Mouse (Mus musculus) myocyte (in vitro differentiated cells): Measurements from ENCODE around the gene Rbm15b. TPM values are rescaled to one million over a fixed set of nuclear protein-coding genes. Genes with fewer than 3 reads are reported as not detected.

ENCODE experiments used
- H3K27me3 ChIP-seq: one replicate; pipeline ENCODE4 v1.6.1; 2011; ENCODE audit not compliant: control insufficient read depth, insufficient read depth, insufficient read length
- H3K36me3 ChIP-seq: one replicate; pipeline ENCODE4 v1.6.1; 2011; ENCODE audit not compliant: control insufficient read depth, insufficient read depth
- H3K4me2 ChIP-seq: one replicate; pipeline ENCODE4 v1.6.1; 2011; ENCODE audit warnings: low read depth, control low read depth
- H3K4me3 ChIP-seq: one replicate; pipeline ENCODE4 v1.5.1; 2011; ENCODE audit warnings: mild to moderate bottlenecking, control low read depth, moderate library complexity
- H3K79me2 ChIP-seq: one replicate; pipeline ENCODE4 v1.6.1; 2011; ENCODE audit not compliant: control insufficient read depth, insufficient read depth
- H3ac ChIP-seq: one replicate; pipeline ENCODE4 v1.6.1; 2011; ENCODE audit not compliant: control insufficient read depth, insufficient read length
- CEBPB ChIP-seq: IDR thresholded peaks from 2 replicates; pipeline ENCODE4 v1.6.1; 2011; ENCODE audit warnings: mild to moderate bottlenecking, moderate library complexity; ENCODE audit not compliant: poor library complexity, insufficient read depth, severe bottlenecking
- E2F4 ChIP-seq: IDR thresholded peaks from one replicate; pipeline ENCODE4 v1.6.1; 2011; ENCODE audit warnings: mild to moderate bottlenecking, control low read depth, moderate library complexity; ENCODE audit not compliant: insufficient read depth
- MAX ChIP-seq: IDR thresholded peaks from one replicate; pipeline ENCODE4 v1.6.1; 2011; ENCODE audit warnings: low read depth, mild to moderate bottlenecking, control low read depth
- MYOD1 ChIP-seq, 3 experiments: IDR thresholded peaks; one replicate each; pipeline ENCODE4 v1.6.1; 2011; ENCODE audit warnings: control low read depth in 2 of 3, low read depth in 2 of 3, mild to moderate bottlenecking in 2 of 3, moderate library complexity in 1 of 3; ENCODE audit not compliant: insufficient read length in 2 of 3, control insufficient read depth in 1 of 3
- MYOG ChIP-seq, 3 experiments: IDR thresholded peaks; one replicate each; pipeline ENCODE4 v1.6.1; 2011; ENCODE audit warnings: control low read depth in 2 of 3, low read depth in 2 of 3, mild to moderate bottlenecking in 2 of 3; ENCODE audit not compliant: insufficient read length in 2 of 3, control insufficient read depth in 1 of 3, insufficient read depth in 1 of 3
- POLR2A ChIP-seq: IDR thresholded peaks from one replicate; pipeline ENCODE4 v1.6.1; 2011; ENCODE audit warnings: low read depth, mild to moderate bottlenecking, control low read depth, moderate library complexity; ENCODE audit not compliant: insufficient read length
- POLR2AphosphoS2 ChIP-seq: IDR thresholded peaks from one replicate; pipeline ENCODE4 v1.6.1; 2011; ENCODE audit warnings: low read depth, control low read depth; ENCODE audit not compliant: insufficient read length
- REST ChIP-seq: IDR thresholded peaks from one replicate; pipeline ENCODE4 v1.6.1; 2011; ENCODE audit warnings: mild to moderate bottlenecking, control low read depth, moderate library complexity; ENCODE audit not compliant: insufficient read depth, insufficient read length
- SRF ChIP-seq: IDR thresholded peaks from one replicate; pipeline ENCODE4 v1.6.1; 2011; ENCODE audit warnings: low read depth; ENCODE audit not compliant: control insufficient read depth, insufficient read length
- TCF12 ChIP-seq: IDR thresholded peaks from one replicate; pipeline ENCODE4 v1.6.1; 2011; ENCODE audit warnings: mild to moderate bottlenecking, control low read depth; ENCODE audit not compliant: poor library complexity, insufficient read depth, severe bottlenecking
- TCF3 ChIP-seq: IDR thresholded peaks from one replicate; pipeline ENCODE4 v1.6.1; 2011; ENCODE audit warnings: low read depth, control low read depth; ENCODE audit not compliant: insufficient read length
- USF1 ChIP-seq: IDR thresholded peaks from one replicate; pipeline ENCODE4 v1.6.1; 2011; ENCODE audit warnings: low read depth, mild to moderate bottlenecking, control low read depth, moderate library complexity
- polyA plus RNA-seq: library from polyadenylated mRNA; unstranded; fragments of >200 nt; fragmentation: generic; extraction: Trizol; gene quantifications from one replicate; pipeline ENCODE4 v1.2.1, GENCODE M21; 2012; ENCODE audit warnings: missing spikeins

Gene Rbm15b
- polyA plus RNA-seq = 14.2 TPM

DNA sequence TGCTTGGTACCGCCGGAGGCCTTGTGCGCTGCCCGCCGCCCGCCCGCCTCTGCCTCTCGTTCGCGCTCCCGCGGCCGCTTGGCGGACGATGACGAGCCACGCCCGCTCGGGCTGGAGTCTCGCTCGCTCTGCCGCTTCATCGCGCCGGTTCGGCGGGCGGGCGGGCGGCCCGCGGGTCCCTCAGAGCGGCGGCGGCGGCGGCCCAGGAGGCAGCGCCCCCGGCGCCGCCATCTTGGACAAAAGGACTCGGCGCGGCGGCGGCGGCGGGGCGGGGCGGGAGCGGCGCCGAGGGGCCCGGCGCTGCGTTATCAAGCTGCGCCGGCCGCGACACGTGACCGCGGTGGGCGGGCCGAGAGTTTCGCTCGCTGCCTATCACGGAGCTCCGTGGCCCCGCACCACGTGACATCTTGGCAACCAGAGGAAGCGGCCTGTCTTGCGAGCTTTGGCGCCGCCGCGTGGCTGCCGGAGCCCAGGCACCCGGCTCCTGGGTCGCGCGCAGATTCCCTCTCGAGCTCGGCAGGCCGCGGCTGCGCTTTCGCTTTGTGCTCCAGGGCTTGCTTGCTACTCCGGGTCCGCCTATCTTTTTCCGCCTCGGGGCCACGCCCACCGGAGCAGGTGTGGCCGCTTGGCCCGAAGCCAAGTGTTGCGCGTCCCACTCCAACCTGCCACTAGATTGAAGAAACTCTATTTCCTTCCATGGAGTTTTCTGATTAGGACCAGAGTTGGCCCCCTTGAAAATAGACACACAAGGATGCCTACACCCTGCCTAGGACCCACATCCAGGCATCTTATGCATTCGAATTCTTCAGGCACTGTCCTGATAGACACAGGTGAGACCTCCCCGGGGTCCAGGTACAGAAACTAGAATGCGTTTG, at the start of gene Rbm15b:
TSS of gene Rbm15b (minus strand) at position 601 of the 875 bp plus-strand sequence.
- Histone ChIP-seq H3K4me2 (peak within 1 kb of the TSS; percentile 77), H3K4me3 (peak within 1 kb of the TSS; percentile 35), H3K36me3 (peaks cover 5% of the 10 kb centered on the region), H3K27me3 (no peaks in the 10 kb centered on the region), H3ac (peak within 1 kb of the TSS; percentile 98), H3K79me2 (peaks cover 53% of the 10 kb centered on the region)
- TF ChIP-seq CEBPB (no peak), TCF12 (no peak), MYOD1 (IDR thresholded peaks at IDR 0.05; ENCODE audit: control insufficient read depth in 1 of 3, insufficient read length in 2 of 3, low read depth in 2 of 3) (peak in 1 of 3 experiments; percentile 37), E2F4 (no peak), POLR2AphosphoS2 (peak; percentile 97), POLR2A (peak; percentile 47), USF1 (peak; percentile 96), MYOG (IDR thresholded peaks at IDR 0.05; ENCODE audit: control insufficient read depth in 1 of 3, insufficient read depth in 1 of 3, insufficient read length in 2 of 3, low read depth in 2 of 3) (peak in 1 of 3 experiments; percentile 26)

- Histone ChIP-seq H3K4me3 (no peak overlapping the region), H3K79me2 (no peaks in the 10 kb centered on the region), H3K27me3 (no peaks in the 10 kb centered on the region), H3K4me2 (no peak overlapping the region), H3ac (no peak overlapping the region), H3K36me3 (no peaks in the 10 kb centered on the region)
- TF ChIP-seq USF1 (no peak), MYOG (IDR thresholded peaks at IDR 0.05; ENCODE audit: control insufficient read depth in 1 of 3, insufficient read depth in 1 of 3, insufficient read length in 2 of 3, low read depth in 2 of 3) (no peak), MAX (no peak), REST (no peak), E2F4 (no peak)
Measured at GRCm38 (mm10) chr9:106934998-106935397, 47.8 kb upstream of the Rbm15b start.

GRCm38 (mm10) chr9:106914878-106915277, 27.6 kb upstream of the Rbm15b start:
- Histone ChIP-seq H3K79me2 (no peaks in the 10 kb centered on the region), H3K27me3 (peaks cover 19% of the 10 kb centered on the region), H3K36me3 (no peaks in the 10 kb centered on the region), H3K4me3 (no peak overlapping the region), H3K4me2 (no peak overlapping the region), H3ac (no peak overlapping the region)
- TF ChIP-seq USF1 (no peak), REST (no peak), MAX (no peak), POLR2AphosphoS2 (no peak), TCF12 (no peak), POLR2A (no peak), E2F4 (no peak), CEBPB (no peak), SRF (no peak), MYOG (IDR thresholded peaks at IDR 0.05; ENCODE audit: control insufficient read depth in 1 of 3, insufficient read depth in 1 of 3, insufficient read length in 2 of 3, low read depth in 2 of 3) (no peak)

GRCm38 (mm10) chr9:106913759-106914158, 26.5 kb upstream of the Rbm15b start:
- H3K4me3 ChIP-seq = no peak overlapping the region
- H3K36me3 ChIP-seq = no peaks in the 10 kb centered on the region
- no peak overlapping the region for H3ac ChIP-seq
- no peaks in the 10 kb centered on the region for H3K79me2 ChIP-seq
- TF ChIP-seq CEBPB = no peak
- no peak for TF ChIP-seq SRF
- TF ChIP-seq REST = no peak
- no peak for TF ChIP-seq E2F4
- TF ChIP-seq USF1 = no peak
- no peak for TF ChIP-seq MYOD1 (IDR thresholded peaks at IDR 0.05; ENCODE audit: control insufficient read depth in 1 of 3, insufficient read length in 2 of 3, low read depth in 2 of 3)
- TF ChIP-seq TCF12 = no peak
- H3K27me3 ChIP-seq = peaks cover 19% of the 10 kb centered on the region
- H3K4me2 ChIP-seq = no peak overlapping the region

GRCm38 (mm10) chr9:106911624-106912023, 24.4 kb upstream of the Rbm15b start:
- Histone ChIP-seq H3K4me2 (no peak overlapping the region), H3K27me3 (peaks cover 28% of the 10 kb centered on the region), H3K36me3 (no peaks in the 10 kb centered on the region), H3K79me2 (no peaks in the 10 kb centered on the region), H3ac (no peak overlapping the region), H3K4me3 (no peak overlapping the region)
- no peak for TF ChIP-seq E2F4
- no peak for TF ChIP-seq POLR2A
- TF ChIP-seq TCF12 = no peak
- TF ChIP-seq MYOD1 (IDR thresholded peaks at IDR 0.05; ENCODE audit: control insufficient read depth in 1 of 3, insufficient read length in 2 of 3, low read depth in 2 of 3) = no peak
- TF ChIP-seq TCF3 = no peak
- no peak for TF ChIP-seq MAX
- TF ChIP-seq USF1 = no peak
- no peak for TF ChIP-seq MYOG (IDR thresholded peaks at IDR 0.05; ENCODE audit: control insufficient read depth in 1 of 3, insufficient read depth in 1 of 3, insufficient read length in 2 of 3, low read depth in 2 of 3)
- no peak for TF ChIP-seq SRF
- TF ChIP-seq CEBPB = no peak
- no peak for TF ChIP-seq REST
- no peak for TF ChIP-seq POLR2AphosphoS2
